Mouse (Mus musculus) heart, embryonic 10.5 days (tissue): ENCODE data around the gene Rec8. TPM values are rescaled to one million over a fixed set of nuclear protein-coding genes. Genes with fewer than 3 reads are reported as not detected.

Experiments
- DNase-seq: peaks from one replicate; pipeline ENCODE4 v3.0.0-alpha.2; 2017; ENCODE audit warnings: low spot score
- H3K27ac ChIP-seq: fragments of 300-500 bp; sonication (generic); 2 replicates; pipeline ENCODE4 v1.5.1; 2016; ENCODE audit warnings: mild to moderate bottlenecking
- H3K27me3 ChIP-seq: fragments of 300-500 bp; sonication (generic); 2 replicates; pipeline ENCODE4 v1.6.1; 2016; ENCODE audit warnings: mild to moderate bottlenecking; ENCODE audit not compliant: poor library complexity, insufficient read depth, severe bottlenecking
- H3K36me3 ChIP-seq: fragments of 300-500 bp; sonication (generic); 2 replicates; pipeline ENCODE4 v1.6.1; 2016; ENCODE audit warnings: mild to moderate bottlenecking, moderate library complexity
- H3K4me1 ChIP-seq: fragments of 300-500 bp; sonication (generic); 2 replicates; pipeline ENCODE4 v1.6.1; 2016; ENCODE audit warnings: mild to moderate bottlenecking
- H3K4me3 ChIP-seq: fragments of 300-500 bp; sonication (generic); 2 replicates; pipeline ENCODE4 v1.5.1; 2016; ENCODE audit warnings: mild to moderate bottlenecking, moderate library complexity
- H3K9me3 ChIP-seq: fragments of 300-500 bp; sonication (generic); 2 replicates; pipeline ENCODE4 v1.6.1; 2016; ENCODE audit warnings: mild to moderate bottlenecking, moderate library complexity
- WGBS: fragments of 180-500 bp; shearing (Covaris S2); methylation state at CpG from one replicate; pipeline ENCODE4 v1.1.7; 2016; 5-methylcytosine and 5-hydroxymethylcytosine counted together
- polyA plus RNA-seq: library from polyadenylated mRNA; unstranded; fragments of >200 nt; fragmentation: Nextera tagmentation; extraction: Ambion mirVana; gene quantifications from 2 replicates; pipeline ENCODE4 v1.2.1, GENCODE M21; 2016

Rec8 gene
- polyA plus RNA-seq, 1 experiment from 2014 or later: 13.7 TPM

DNA sequence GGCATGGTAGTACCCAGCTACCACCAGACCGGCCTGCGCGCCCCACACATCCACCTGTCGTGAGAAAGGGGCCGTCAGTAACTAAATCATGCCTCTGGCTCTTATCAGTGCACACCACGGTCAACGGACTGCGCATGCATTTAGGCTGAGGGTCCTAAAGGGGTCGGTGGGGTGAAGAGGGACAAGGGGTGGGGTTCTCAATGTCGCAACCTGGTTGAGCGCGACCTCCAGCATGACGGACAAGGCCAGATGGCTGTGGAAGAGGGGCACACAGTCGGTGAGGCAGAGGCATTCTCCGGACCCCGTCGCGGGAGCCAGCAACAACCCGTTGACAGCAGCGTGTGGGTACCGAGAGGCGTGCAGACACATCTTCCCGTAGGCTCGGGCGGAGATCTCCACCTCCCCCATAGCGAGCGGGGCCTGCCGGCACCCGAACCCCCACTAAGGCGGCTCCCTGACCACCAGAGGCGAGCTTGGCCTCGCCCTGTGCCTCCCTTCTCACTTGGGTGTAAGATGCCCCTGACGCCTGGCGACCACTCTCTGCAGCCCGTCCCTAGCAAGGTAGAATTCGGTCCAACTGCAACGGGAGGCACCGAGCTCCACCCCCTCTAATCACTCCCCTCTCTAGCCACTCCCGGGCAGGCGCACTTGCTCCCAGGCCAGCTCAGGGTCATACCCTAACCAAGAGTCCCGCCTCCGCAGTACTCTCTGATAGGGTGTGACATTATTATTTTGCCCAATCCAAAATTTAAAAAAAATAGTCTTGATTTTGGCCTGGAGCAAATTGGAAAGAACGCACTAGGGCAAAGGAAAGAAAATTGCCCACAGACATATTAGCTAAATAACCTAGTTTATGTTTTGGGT, 32.9 kb upstream of the Rec8 start, which contains the start of gene Emc9:
Gene Emc9 (minus strand): TSS at position 601 of the 864 bp plus-strand sequence.
- no peaks in the 10 kb centered on the region for H3K27me3 ChIP-seq
- WGBS: 2% methylated on average over 43 of the region's 43 CpGs
- H3K4me1 ChIP-seq: peaks cover 24% of the 10 kb centered on the region
- peak within 1 kb of the TSS; percentile 88 for H3K27ac ChIP-seq
- H3K36me3 ChIP-seq: peaks cover 37% of the 10 kb centered on the region
- peak within 1 kb of the TSS; percentile 77 for H3K4me3 ChIP-seq
- peak; percentile 90 for DNase-seq
- H3K9me3 ChIP-seq: no peaks in the 10 kb centered on the region

DNA sequence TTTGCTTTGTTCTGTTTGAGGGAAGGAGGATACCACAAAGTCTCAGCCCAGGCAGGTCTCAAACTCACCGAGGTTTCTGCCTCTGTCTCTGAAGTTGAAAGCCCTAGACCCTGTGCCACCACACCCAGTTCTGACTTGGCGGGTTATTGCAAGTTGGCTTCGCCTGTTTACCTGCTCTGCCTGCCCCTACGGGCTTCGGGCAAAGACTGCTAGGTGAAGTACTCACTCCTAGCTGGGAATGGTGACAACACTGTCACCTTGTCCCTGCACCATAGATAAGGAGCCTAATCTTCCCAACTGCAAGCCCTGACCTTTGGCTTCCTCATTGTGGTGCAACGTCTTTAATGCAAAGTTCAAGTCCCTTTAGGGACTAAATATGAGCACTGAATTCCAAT, 32.3 kb upstream of the Rec8 start:
- peak overlapping the region; percentile 88 for H3K27ac ChIP-seq
- WGBS: 43% methylated on average over 6 of the region's 6 CpGs
- peaks cover 30% of the 10 kb centered on the region for H3K36me3 ChIP-seq
- no peaks in the 10 kb centered on the region for H3K9me3 ChIP-seq
- no peak for DNase-seq
- H3K27me3 ChIP-seq: no peaks in the 10 kb centered on the region
- peaks cover 28% of the 10 kb centered on the region for H3K4me1 ChIP-seq
- H3K4me3 ChIP-seq: peak overlapping the region; percentile 77; the same call in 1 of the 2 replicates

DNA sequence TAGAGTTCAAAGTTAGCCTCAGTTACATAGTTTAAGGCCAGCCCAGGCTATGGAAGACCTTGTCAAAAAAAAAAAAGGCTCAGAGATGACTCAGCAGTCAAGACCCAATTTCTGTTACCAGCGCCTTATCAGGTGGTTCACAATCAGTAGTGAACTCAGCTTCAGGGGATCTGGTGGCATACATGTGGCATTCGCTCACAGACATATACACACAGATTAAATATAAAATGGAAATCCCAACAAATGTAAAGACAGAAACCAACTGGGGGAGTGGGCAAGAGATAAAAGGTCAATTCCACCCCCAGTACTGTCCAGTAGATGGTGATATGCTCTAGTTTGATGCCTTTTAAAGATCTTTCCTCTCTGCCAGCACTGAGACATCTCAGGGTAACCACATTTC, 31.7 kb upstream of the Rec8 start:
- H3K4me3 ChIP-seq: no peak overlapping the region

DNA sequence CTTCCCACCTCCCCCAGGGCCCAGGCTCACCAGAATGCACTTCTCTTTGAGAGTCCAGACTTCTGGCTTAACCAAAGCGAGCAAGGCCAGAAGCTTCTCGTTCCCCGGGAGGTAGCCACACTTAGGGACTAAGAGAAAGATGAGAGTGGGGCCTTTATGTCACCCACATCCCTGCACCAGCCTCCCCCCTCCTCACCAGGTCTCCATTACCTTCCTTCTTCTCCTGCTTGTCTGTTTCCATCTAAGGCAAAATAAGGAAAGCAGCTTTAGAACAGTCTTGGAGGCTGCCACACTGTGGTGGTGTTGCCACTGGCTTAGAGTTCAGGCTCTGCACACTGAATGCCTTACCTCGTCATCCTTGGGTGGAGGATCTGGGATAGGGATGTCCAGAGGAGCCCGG, 28.6 kb upstream of the Rec8 start:
- Histone ChIP-seq H3K36me3 (peaks cover 19% of the 10 kb centered on the region), H3K4me1 (peaks cover 44% of the 10 kb centered on the region), H3K4me3 (no peak overlapping the region), H3K27ac (no peak overlapping the region), H3K9me3 (no peaks in the 10 kb centered on the region), H3K27me3 (no peaks in the 10 kb centered on the region)
- WGBS: 84% methylated on average over 5 of the region's 5 CpGs
- no peak for DNase-seq

More for the DNA sequence above, 31.7 kb upstream of the Rec8 start:
- Histone ChIP-seq H3K27ac (peak overlapping the region; percentile 88), H3K36me3 (peaks cover 25% of the 10 kb centered on the region), H3K27me3 (no peaks in the 10 kb centered on the region), H3K9me3 (no peaks in the 10 kb centered on the region), H3K4me1 (peaks cover 28% of the 10 kb centered on the region)
- 80% methylated on average over 2 of the region's 2 CpGs for WGBS
- DNase-seq: no peak

DNA sequence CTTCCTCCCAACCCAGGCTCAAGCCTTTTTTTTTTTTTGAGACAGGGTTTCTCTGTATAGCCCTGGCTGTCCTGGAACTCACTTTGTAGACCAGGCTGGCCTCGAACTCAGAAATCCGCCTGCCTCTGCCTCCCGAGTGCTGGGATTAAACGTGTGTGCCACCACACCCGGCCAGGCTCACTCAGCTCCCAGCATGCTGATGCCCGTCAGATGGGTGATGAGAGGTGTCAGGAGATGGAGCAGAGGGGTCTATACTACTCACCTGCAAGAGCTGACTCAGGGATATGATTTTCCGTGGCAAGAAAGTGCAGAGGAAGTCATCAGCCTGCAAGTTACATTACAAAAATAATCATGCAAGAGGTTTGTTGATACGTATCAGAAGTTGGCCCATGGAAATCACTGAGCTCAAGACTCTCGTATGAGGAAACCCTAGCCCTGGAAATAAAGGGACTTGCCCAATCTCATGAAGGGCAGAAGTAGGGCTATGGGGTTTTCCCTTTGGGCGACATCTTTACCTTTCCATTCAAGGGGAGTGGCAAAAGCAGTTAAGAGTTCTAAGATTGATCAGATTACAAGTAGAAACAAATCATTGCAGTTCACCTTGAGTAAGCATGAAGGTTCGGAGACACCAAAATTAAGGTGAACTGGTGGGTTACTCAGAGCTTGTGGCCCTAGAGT, 27.9 kb upstream of the Rec8 start:
- peaks cover 38% of the 10 kb centered on the region for H3K4me1 ChIP-seq
- H3K36me3 ChIP-seq: peaks cover 25% of the 10 kb centered on the region
- no peaks in the 10 kb centered on the region for H3K9me3 ChIP-seq
- WGBS: 81% methylated on average over 11 of the region's 11 CpGs
- H3K4me3 ChIP-seq: peak overlapping the region; percentile 98
- DNase-seq: no peak
- H3K27ac ChIP-seq: peak overlapping the region; percentile 96
- H3K27me3 ChIP-seq: no peaks in the 10 kb centered on the region

DNA sequence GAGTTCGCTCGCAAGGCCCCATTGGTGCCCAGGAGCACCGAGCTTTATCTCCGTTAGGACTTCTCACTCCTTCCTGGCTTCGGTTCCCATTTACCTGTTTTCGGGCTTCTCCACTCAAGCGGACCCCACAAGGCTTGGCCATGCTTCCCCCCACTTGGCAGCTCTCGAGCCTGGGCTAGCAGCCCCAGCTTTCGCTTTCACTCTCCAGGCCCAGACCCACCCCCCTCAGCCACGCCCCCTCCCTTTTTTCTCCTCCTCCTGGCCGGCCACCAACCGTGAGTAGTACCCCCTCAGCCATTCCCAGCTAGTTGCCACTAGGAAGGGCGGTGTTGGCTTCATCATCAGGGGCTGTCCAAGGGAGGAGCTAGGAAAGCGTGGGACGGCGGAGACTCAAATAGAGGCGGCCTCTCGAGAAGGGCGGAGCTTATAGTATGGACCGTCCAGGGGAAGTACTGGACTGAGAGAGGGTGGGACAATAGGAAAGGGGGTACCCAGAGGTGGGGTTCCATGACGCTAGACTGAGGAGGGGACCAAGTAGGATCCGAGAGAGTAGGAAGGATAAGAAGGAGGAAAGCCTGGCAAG, 27.0 kb upstream of the Rec8 start, which contains the start of gene Psme2:
Gene Psme2 (minus strand): TSS at position 366 of the 583 bp plus-strand sequence.
- Histone ChIP-seq H3K27me3 (no peaks in the 10 kb centered on the region), H3K36me3 (peaks cover 34% of the 10 kb centered on the region), H3K27ac (peak within 1 kb of the TSS; percentile 96), H3K9me3 (no peaks in the 10 kb centered on the region), H3K4me3 (peak within 1 kb of the TSS; percentile 98), H3K4me1 (peaks cover 31% of the 10 kb centered on the region)
- DNase-seq: peak; percentile 98
- 1% methylated on average over 22 of the region's 22 CpGs for WGBS

DNA sequence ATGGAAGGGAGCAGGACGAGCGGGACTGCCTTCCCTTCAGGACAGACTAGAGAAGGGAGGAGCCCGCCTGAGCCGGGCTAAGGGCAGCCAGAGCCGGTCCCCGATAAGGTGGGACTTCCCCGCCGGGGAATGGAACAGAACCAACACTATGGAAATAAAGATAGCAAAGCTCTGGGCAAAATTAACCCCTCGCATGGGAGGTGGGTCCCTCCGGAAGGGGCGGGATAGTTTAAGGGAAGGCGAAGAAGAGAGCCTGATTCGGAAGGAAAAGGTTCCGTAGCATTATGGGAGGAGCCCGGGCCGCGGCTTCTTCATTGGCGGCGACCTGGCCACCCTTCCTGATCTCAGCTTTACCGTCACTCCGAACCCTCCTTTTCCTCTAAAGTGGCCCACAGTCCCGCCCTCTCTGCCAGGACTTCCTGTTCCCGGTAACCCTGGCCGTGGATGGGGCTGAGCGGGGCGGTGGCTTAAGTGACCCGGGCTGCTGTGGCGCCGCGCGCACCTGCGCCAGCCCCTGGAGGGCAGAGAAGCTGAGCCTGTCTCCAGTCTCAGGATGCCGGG, 26.4 kb upstream of the Rec8 start, which contains the start of gene Rnf31:
Gene Rnf31 (plus strand): TSS at position 378 of the 561 bp plus-strand sequence.
- DNase-seq: peak; percentile 98
- WGBS: under 1% methylated on average over 33 of the region's 33 CpGs
- H3K4me1 ChIP-seq: peaks cover 31% of the 10 kb centered on the region
- H3K27me3 ChIP-seq: no peaks in the 10 kb centered on the region
- peak within 1 kb of the TSS; percentile 96 for H3K27ac ChIP-seq
- no peaks in the 10 kb centered on the region for H3K9me3 ChIP-seq
- H3K36me3 ChIP-seq: peaks cover 40% of the 10 kb centered on the region
- peak within 1 kb of the TSS; percentile 98 for H3K4me3 ChIP-seq

DNA sequence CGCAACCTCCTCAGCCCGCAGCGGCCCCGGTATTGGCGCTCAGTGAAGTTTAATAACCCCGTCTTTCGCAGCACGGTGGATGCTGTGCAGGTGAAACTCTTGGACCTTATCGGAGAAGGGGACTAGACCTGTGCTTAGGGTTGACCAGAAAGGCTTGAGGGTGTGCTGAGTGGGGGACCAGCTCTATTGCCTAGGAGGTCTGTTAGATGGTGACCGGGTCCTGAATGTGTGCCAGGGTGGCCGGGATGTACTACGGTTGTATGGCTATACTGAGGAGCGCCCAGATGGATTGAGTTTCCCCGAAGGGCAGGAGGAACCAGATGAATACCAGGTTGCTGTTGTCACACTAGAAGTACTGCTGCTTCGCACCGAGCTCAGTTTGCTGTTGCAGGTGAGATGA, 25.6 kb upstream of the Rec8 start:
- H3K27me3 ChIP-seq: no peaks in the 10 kb centered on the region
- 7% methylated on average over 16 of the region's 16 CpGs for WGBS

DNA sequence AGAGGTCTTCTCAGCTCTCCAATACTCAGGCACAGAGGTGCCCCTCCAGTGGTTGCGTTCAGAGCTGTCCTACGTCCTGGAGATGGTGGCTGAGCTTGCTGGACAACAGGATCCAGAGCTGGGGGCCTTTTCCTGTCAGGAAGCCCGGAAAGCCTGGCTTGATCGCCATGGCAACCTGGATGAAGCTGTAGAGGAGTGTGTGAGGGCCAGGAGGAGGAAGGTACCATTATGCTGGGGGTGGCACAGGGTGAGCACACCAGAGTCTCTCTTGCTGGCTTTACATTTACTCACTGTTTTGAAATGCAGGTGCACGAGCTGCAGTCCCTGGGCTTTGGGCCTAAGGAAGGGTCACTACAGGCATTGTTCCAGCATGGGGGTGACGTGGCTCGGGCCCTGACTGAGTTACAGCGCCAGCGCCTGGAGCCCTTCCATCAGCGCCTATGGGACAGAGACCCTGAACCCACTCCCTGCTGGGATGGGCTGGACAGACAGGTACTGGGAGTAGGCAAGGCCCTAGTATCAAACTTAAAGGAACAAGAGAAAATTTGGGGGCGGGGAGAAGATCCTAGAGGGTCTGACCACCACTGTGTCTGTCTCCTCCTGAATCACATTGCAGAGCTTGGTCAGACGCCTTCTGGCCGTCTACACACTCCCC, 21.7 kb upstream of the Rec8 start:
- H3K27ac ChIP-seq: no peak overlapping the region
- 0 out of 2 replicates have a peak overlapping the region, but pooled peaks have one; percentile 1 for H3K4me3 ChIP-seq
- DNase-seq: peak; percentile 74
- peaks cover 24% of the 10 kb centered on the region for H3K4me1 ChIP-seq
- 80% methylated on average over 13 of the region's 13 CpGs for WGBS
- peaks cover 71% of the 10 kb centered on the region for H3K36me3 ChIP-seq
- no peaks in the 10 kb centered on the region for H3K27me3 ChIP-seq
- no peaks in the 10 kb centered on the region for H3K9me3 ChIP-seq

More for the DNA sequence above, 25.6 kb upstream of the Rec8 start:
- Histone ChIP-seq H3K36me3 (peaks cover 45% of the 10 kb centered on the region), H3K27ac (peak overlapping the region; percentile 96), H3K4me1 (peaks cover 31% of the 10 kb centered on the region), H3K4me3 (peak overlapping the region; percentile 98), H3K9me3 (no peaks in the 10 kb centered on the region)
- no peak for DNase-seq

DNA sequence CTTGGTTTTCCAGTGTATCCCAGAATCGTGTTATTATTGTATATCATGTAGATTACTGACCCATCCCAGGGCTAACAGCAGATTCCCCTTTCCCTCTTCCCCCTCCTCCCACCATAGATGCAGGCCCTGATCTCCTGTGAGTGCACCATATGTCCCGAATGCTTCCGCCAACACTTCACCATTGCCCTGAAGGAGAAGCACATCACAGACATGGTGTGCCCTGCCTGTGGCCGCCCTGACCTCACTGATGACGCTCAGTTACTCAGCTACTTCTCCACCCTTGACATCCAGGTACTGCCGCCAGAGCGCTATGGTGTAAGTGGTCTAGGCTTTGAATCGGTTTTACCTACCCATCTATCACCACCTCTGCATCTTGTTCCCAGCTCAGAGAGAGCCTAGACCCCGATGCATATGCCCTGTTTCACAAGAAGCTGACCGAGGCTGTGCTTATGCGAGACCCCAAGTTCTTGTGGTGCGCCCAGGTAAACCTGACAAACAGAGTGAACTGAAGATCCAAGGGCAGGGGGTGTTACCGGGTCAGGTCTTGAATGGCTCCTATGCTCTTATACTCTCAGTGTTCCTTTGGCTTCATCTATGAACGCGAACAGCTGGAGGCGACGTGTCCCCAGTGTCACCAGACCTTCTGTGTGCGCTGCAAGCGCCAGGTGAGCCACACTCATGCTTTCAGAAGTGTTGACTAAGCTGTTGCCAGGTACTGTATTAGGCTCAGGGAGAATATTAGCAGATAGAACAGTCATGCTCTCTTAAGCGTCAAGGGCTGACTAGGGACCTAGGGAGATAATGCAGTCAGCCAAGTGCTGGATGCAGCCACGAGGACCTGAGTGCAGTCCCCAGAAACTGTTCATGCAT, 19.1 kb upstream of the Rec8 start:
- H3K36me3 ChIP-seq: peaks cover 95% of the 10 kb centered on the region
- H3K9me3 ChIP-seq: no peaks in the 10 kb centered on the region
- H3K27ac ChIP-seq: no peak overlapping the region
- no peaks in the 10 kb centered on the region for H3K27me3 ChIP-seq
- H3K4me1 ChIP-seq: peaks cover 15% of the 10 kb centered on the region
- H3K4me3 ChIP-seq: no peak overlapping the region
- WGBS: 93% methylated on average over 21 of the region's 21 CpGs
- peak; percentile 73 for DNase-seq

DNA sequence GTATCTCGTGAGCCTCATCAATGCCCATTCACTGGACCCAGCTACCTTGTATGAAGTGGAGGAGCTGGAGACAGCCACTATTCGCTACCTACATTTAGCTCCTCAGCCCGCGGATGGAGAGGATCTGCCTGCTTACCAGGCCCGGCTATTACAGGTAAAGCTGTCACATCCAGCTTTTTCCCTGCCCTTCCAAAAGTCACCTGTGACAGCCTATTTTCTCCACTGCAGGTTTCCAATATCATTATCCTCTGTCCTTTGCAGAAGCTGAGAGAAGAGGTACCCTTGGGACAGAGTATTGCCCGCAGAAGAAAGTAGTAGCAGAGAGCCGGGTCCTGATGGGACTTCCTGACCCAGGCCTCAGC, 14.6 kb upstream of the Rec8 start, which contains the start of gene Irf9:
Gene Irf9 (plus strand): TSS at position 301 of the 362 bp plus-strand sequence.
- H3K27me3 ChIP-seq: no peaks in the 10 kb centered on the region
- peak within 1 kb of the TSS; percentile 89 for H3K27ac ChIP-seq
- peak within 1 kb of the TSS; percentile 57 for H3K4me3 ChIP-seq
- peaks cover 20% of the 10 kb centered on the region for H3K4me1 ChIP-seq
- H3K36me3 ChIP-seq: peaks cover 86% of the 10 kb centered on the region
- H3K9me3 ChIP-seq: no peaks in the 10 kb centered on the region
- DNase-seq: no peak
- WGBS: 80% methylated on average over 7 of the region's 7 CpGs
